Mouse (Mus musculus) mouse trophoblast stem cell (cell line): ENCODE data around the gene Pgap3.

ENCODE experiments used
- in situ Hi-C, 2 experiments: fragments of 300-500 bp; cut with MseI, MboI; formaldehyde crosslinking; loops; 2 replicates in 1 of 2; 3 replicates in 1 of 2; pipeline ENCODE4 v1.15.1; 2025

Gene Pgap3

GRCm38 (mm10) chr11:98400161-98400726 is at the start of gene Pgap3:
Gene Pgap3, minus strand, starts transcription at chr11:98400490.
- in situ Hi-C loops, result no loop called here

- in situ Hi-C loops, result no loop called here
Observed at GRCm38 (mm10) chr11:98449419-98449818, 49.1 kb upstream of the Pgap3 start.

GRCm38 (mm10) chr11:98448191-98448790 is 48.0 kb upstream of the Pgap3 start:
- in situ Hi-C loops, result no loop called here

GRCm38 (mm10) chr11:98447475-98447834 is 47.2 kb upstream of the Pgap3 start:
- in situ Hi-C loops, result no loop called here

GRCm38 (mm10) chr11:98446562-98447474 is 46.5 kb upstream of the Pgap3 start:
- in situ Hi-C loops, result no loop called here

GRCm38 (mm10) chr11:98446213-98446561 is 45.9 kb upstream of the Pgap3 start, which contains the start of gene Grb7:
Gene Grb7, plus strand, starts transcription at chr11:98446394.
- in situ Hi-C loops, result no loop called here

GRCm38 (mm10) chr11:98445679-98446078 is 45.4 kb upstream of the Pgap3 start:
- in situ Hi-C loops, result no loop called here

GRCm38 (mm10) chr11:98445238-98445637 is 44.9 kb upstream of the Pgap3 start:
- in situ Hi-C loops, result no loop called here

GRCm38 (mm10) chr11:98443688-98444087 is 43.4 kb upstream of the Pgap3 start:
- in situ Hi-C loops, result no loop called here

GRCm38 (mm10) chr11:98438331-98439158 is 38.3 kb upstream of the Pgap3 start, which contains the start of gene Mien1:
Gene Mien1, minus strand, starts transcription at chr11:98438991.
- in situ Hi-C loops, result no loop called here

- in situ Hi-C loops, result no loop called here
Observed at GRCm38 (mm10) chr11:98437441-98437840, 37.2 kb upstream of the Pgap3 start.

GRCm38 (mm10) chr11:98435723-98436122 is 35.4 kb upstream of the Pgap3 start:
- in situ Hi-C loops, result no loop called here

GRCm38 (mm10) chr11:98431743-98432502 is 31.6 kb upstream of the Pgap3 start:
- in situ Hi-C loops, result no loop called here

- in situ Hi-C loops, result no loop called here
Observed at GRCm38 (mm10) chr11:98428436-98428835, 28.1 kb upstream of the Pgap3 start.

- in situ Hi-C loops, result no loop called here
Observed at GRCm38 (mm10) chr11:98426592-98426991, 26.3 kb upstream of the Pgap3 start.

- in situ Hi-C loops, result no loop called here
Observed at GRCm38 (mm10) chr11:98418939-98419547, 18.8 kb upstream of the Pgap3 start.

GRCm38 (mm10) chr11:98418273-98418672 is 18.0 kb upstream of the Pgap3 start:
- in situ Hi-C loops, result no loop called here

- in situ Hi-C loops, result no loop called here
Observed at GRCm38 (mm10) chr11:98417074-98417473, 16.8 kb upstream of the Pgap3 start.

GRCm38 (mm10) chr11:98414162-98414561 is 13.9 kb upstream of the Pgap3 start:
- in situ Hi-C loops, result no loop called here

GRCm38 (mm10) chr11:98413731-98414130 is 13.4 kb upstream of the Pgap3 start:
- in situ Hi-C loops, result no loop called here
